Mouse (Mus musculus) left cerebral cortex, postnatal 25 days (tissue): ENCODE results near the gene Mastl. TPM values are rescaled to one million over a fixed set of nuclear protein-coding genes. Genes with fewer than 3 reads are reported as not detected.

Experiments
- DNase-seq, 2 experiments: peaks; one replicate each; pipeline ENCODE4 v3.0.0; 2022; ENCODE audit warnings: low spot score in 2 of 2, mixed read lengths in 1 of 2
- intact Hi-C: fragments of 180-260 bp; cut with DNase I; formaldehyde crosslinking; loops from one replicate; pipeline ENCODE4 v1.15.1; 2025
- total RNA-seq, 2 experiments: library from RNA; stranded (reverse); gene quantifications; 2 replicates each; pipeline ENCODE4 v1.2.3; 2021

Gene Mastl
- total RNA-seq: under 1 TPM; 0.69 to 0.89 TPM

DNA sequence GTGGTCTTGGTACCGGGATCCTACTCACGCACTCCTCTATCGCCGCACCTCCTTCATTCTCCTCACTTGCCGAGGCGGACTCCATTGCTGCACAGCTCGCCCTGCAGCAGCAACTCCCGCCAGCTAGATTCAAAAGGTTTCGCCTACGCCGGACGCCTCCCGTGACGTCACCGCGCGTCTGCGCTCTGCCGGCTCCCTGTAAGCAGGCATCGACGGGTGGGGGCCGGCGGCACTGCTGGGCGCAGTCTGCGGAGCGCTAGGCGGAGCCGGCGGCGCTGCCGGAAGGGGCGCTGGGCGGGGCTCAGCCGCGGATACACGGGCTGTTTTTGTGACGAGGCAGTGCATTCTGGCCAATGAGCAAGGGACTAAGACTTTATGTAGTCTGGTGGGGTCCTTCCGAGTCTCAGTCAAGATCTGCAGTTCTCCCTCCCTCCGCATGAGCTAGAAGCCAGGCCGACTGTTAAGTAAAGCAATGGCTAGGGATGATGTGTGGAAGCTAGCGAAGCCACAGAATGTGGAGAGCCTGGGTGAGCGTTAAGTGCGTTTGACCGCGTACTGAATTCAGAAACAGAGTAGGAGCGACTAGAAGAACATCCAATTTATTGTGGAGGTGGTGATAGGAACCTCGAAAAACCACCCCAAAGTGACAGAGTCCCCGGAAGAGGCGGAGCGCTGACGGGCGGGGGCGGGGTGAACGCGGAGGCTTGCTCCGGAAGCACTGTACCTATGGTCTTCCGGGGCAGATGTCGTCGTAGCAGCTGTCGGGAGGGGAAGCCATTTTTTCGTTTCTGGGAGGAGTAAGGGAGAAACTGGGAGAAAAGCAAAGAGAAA is at the start of gene Mastl, which contains the start of gene Yme1l1:
Mastl (minus strand) TSS at position 248 of the 831 bp plus-strand sequence.
Yme1l1 (plus strand) TSS at position 593 of the 831 bp plus-strand sequence.
- intact Hi-C loops: loop anchor here (1.0 to 2.0 kb wide), 2 partner anchors 88 to 261 kb away; partner anchors contain the start of genes Acbd5 and Pdss1
- DNase-seq: peak; percentile 99

DNA sequence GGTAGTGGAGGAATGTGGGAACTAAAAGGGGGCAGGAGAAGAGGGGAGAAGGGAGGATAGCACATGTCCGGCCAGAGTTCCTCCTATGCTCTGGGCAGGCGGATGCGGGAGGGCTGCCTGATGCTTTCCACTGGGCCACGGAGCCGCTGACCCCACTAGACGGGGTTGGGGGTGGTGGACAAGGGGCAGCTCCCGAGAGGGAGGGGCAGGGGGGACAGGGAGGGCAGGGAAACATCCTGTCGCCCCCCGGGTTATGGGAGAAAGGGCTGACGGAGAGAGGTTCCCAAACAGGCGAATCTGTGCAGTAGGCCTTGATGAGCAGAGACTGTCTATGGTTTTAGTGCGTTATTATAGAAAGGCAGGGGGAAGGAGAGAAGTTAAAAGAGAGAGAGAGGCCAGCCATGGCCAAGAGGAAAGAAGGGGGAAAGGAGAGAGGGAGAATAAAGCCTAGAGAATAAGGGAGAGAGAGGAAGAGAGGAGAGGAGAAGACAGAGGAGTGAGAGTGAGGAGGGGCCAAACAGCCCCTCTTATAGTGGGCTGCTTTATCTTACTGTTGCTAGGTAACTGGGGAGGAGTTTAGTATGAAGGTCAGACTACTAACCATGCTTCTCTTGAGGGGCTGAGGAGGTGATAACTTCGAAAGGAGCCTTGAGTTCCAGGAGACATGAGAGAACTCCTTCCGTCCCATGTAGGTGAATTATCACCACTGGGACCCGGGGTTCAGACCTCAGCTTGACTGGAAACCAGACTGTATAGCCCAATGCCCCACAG is 47.3 kb upstream of the Mastl start:
- intact Hi-C loops: no loop called here

DNA sequence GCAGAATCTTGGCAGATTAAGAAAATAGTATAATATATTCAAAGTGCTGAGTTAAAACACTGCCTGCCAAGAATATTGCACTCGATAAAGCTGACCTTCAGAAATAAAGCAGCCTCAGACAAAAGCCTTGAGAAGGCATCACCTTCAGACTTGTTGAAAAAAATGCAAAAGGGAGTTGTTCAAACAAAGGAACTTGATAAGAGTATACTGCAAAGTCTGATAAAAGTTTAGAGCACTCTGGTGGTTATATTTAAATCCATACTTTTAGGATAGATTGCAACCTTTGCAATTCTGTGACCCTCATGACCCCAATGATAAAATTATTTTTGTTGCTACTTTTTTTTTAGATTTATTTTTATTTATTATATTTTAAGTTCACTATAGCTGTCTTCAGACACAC is 45.2 kb upstream of the Mastl start:
- DNase-seq: no peak
- intact Hi-C loops: no loop called here

More for the DNA sequence above, 47.3 kb upstream of the Mastl start:
- DNase-seq: no peak

DNA sequence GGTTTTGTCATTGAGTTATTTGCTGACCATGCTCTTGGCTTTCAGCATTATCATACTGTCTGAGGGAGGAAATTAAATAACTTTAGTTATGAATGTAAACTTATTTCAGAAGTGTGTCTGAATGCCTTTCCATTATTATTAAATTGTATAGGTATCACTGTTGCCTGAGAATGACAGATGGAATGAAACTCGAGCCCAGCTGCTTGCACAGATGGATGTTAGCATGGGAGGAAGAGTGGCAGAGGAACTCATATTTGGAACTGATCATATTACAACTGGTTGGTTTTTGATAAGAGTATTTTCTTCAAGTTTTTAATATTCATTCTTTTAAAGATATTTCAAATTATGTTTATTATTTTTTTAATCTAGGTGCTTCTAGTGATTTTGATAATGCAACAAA is 38.5 kb upstream of the Mastl start:
- intact Hi-C loops: loop anchor here (10.0 kb wide), 1 partner anchor 320 kb away; no protein-coding TSS in a partner anchor
- no peak for DNase-seq

DNA sequence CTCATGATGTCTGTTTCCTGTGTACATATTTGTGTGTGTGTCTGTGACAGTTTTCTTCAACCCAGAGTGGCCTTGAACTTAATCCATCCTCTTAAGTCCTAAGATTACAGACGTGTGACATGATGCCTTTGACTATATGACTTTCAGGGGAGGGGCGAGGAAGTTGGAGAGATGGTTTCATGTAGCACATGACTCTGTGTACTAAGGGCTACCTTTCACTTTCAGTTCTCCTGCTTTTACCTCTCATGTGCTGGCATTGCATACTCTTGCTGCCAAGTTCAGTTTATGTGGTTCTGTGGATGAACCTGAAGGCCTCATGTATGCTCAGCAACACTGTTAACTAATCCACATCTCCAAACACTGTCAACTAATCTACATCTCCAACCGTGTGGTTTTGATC is 16.5 kb upstream of the Mastl start:
- no peak for DNase-seq
- intact Hi-C loops: no loop called here

DNA sequence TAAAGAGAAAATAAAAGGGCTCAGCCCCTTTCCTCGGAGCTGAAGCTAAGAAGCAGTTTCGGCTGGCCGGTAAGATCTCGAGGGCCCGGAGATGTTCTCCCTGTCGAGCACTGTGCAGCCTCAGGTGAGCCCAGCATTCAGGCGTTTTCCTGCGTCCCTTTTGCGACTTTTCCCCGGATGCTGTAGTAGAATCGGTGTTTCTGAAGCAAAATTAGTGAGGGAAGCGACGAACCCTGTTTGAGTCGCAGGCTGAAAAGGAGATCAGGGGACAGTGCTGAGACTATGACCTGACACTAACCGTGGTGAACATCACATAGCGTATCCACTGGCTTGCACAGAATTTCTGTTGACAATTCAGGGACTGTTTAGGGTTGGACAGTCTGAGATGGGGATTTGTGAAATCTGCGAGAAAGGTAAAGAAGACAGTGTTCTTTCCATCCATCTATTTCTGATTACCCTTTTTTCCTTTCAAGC is 821 bp upstream of the Mastl start:
- DNase-seq: peak in 1 of 2 experiments; percentile 58
- intact Hi-C loops: loop anchor here (1.0 to 2.0 kb wide), 2 partner anchors 88 to 262 kb away; partner anchors contain the start of genes Acbd5 and Pdss1

DNA sequence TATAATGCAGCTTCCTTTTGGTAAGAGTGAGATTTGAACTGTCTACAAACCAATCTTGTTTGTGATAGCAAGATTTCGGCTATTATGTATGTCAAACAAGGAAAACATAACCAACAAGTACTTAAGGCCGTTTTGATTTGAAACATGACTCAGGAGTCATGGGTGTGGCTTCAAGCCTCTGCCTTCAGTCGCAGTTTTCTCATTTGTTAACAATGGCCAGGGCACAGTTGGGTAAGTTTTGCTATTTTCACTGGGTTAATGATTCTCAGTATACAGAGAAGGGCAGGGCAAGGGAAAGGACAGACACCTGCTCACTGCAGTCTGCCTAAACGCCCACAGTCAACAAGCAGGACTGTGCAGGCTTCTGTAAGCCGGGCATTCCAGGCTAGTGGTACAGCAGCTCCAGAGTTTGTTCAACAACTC is 614 bp downstream of the Mastl start:
- DNase-seq: no peak
- intact Hi-C loops: no loop called here

DNA sequence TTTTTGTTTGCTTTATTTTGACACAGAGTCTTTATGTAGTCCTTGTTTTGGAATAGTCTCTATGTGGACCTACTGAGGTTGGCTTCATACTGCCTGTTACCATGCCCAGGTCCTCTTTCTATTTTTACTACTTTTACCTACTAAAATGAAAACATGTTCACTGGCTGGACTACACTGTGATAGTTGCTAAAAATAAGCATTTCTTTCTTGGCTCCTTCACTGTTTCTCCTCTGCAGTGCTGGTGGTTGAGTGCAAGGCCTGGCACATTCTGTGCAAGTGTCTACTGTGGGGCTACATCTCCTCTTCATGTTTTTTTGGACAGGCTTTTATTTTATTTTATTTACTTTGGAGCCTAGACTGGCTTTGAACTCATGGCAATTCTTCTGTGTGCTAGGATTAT is 36.3 kb downstream of the Mastl start:
- intact Hi-C loops: no loop called here
- no peak for DNase-seq

DNA sequence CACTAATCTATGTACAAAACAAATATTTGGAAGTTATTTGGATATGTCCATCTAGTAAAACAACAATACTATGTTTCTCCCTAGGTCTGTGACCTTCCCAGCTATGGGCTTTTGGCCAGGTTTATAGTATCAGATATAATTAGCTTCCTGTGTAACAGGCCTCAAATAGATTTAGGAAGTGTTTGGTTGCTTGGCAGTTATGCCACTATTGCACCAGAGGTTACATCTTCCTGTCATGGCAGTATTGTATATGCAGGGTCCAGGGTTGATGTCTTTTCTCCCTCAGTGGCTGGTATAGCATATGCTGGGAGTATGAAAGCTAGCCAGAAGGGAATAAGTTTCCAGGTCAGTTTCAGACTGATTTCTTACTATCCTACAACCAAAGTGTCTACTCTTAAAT is 53.6 kb downstream of the Mastl start:
- intact Hi-C loops: no loop called here
- no peak for DNase-seq

DNA sequence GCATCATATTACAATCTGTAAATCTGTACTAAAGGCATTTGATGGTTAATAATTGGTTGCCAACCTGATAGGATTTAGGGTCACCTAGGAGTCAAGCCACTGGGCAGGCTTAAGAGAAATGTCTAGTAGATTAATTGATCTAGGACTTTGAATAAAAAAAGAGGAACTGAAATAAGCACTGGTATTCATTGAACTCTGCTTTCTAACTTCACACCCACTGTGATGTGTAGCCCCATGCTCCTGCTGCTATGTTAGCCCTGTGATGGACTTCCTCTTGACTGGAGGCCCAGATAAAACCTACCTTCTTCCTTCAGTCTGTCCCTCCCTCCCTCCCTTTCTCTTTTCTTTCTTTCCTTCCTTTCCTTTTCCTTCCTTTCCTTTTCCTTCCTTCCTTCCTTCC is 58.8 kb downstream of the Mastl start:
- no peak for DNase-seq
- intact Hi-C loops: no loop called here

DNA sequence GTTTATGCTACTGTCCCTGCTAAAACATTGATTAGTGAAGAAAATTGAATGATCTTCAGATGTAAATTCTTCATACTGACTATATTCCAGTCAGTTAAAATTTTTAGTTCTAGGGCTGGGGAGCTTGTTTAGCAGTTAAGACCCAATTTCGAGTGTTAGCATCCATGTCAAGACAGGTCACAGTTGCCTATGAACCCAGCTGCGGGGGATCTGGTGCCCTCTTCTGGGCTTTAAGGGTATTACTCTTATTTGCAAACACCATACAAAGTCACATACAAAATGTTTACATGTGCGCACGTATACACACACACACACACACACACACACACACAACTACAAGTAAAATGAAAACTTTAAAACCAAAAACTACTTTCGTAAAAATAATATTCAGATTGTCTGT is 63.6 kb downstream of the Mastl start:
- intact Hi-C loops: no loop called here
- peak; percentile 16 to 17 for DNase-seq

DNA sequence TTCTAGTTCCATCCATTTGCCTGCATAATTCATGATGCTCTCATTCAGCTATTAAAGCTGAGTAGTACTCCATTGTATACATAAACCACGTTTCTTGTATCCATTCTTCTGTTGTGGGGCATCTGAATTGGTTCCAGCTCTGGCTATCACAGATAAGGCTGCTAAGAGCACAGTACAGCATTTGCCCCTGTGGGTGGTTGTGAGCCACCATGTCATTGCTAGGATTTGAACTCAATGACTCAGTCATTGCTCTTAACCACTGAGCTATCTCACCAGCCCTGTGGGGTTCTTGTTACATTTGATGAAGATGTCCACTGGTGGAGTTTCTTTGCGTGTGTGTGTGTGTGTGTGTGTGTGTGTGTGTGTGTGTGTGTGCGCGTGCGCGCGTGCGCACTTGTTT is 71.3 kb downstream of the Mastl start:
- intact Hi-C loops: no loop called here

DNA sequence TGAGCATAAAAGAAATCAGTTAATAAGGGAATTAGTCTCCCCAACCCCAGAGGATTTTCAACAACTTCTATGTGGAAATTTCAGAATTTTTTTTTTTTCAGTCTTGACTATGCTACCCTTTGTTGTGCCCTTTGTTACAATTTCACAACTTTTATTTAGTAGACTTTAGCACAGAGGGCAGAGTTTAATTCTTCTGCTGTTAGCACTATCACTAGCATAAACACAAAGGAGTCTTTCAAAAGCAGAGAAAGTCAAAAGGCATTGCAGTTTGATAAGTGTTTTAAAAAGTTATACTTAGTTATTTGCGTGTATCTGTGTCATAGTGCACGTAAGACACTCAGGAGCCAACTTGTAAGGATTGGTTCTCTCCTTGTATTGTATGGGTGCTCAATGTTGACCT is 77.2 kb downstream of the Mastl start:
- DNase-seq: no peak
- intact Hi-C loops: no loop called here

More for the DNA sequence above, 71.3 kb downstream of the Mastl start:
- DNase-seq: no peak

DNA sequence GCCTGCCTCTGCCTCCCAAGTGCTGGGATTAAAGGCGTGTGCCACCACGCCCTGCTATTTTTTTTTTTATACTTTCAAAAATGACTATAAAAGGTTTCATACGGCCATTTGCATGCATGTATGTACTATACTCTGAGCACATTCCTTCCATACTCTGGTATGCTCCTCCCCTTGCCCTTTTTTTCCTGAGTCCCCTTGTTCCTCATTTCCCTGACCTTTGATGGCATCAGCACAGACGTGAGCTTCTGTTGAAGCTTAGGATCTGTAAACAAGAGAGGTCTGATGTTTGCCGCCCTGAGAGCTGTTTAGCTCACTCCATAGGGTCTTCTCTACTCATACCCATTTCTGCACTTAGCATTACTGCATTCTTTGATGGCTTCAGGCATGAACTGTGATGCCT is 78.1 kb downstream of the Mastl start:
- intact Hi-C loops: no loop called here

DNA sequence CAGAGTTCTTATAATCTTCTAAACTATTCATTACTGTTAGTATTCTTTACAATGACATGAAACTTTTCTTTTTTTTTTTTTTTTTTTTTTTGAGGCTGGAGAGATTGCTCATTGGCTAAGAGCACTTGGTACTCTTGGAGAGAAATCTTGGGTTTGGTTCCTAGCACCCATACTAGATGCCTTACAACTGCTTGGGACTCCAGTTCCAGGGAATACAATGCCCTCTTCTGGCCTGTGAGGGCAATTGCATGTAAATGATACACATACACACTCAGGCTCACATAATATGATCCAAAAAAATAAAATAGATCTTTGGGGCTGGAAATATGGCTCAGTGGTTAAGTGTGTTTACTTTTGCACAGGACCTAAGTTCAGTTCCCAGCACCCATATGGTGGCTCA is 79.0 kb downstream of the Mastl start:
- no peak for DNase-seq
- intact Hi-C loops: no loop called here

More for the DNA sequence above, 78.1 kb downstream of the Mastl start:
- DNase-seq: no peak

DNA sequence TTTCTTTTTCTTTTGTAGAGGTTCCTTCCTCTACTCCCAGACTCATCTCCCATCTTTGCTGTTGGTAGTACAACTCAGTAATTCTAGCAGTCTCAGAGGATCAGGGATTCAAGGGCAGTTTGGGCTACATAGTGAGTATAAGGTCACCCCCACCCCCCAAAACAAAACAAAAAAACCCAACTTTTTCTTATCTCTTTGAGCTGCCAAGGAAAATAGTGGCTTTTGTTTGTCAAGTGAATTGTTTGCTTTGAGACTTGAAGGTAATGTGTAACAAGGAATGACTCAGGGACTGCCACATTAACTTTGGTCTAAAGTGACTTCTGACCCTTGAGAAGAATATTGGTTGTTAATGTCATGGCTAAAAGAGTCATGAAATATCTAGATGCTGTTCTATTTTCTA is 80.0 kb downstream of the Mastl start:
- DNase-seq: no peak
- intact Hi-C loops: no loop called here

DNA sequence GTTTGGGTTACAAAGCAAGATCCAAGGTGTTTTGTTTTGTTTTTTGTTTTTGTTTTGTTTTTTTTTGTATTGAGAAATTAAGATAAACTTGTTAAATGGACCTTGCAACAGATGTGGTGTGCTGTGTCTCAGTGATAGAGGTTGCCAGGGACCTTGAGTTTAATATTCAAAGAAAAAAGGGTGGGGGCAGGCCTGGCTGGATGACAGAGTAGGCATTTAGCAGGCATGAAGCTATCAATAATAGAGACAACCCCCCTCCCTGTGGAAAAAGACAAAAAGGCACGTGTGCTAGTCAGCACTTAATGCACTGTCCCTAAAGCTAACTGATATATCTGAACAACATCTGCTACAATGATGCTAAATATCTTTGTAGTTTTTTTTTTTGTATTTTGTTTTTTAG is 84.4 kb downstream of the Mastl start:
- intact Hi-C loops: no loop called here
- no peak for DNase-seq

DNA sequence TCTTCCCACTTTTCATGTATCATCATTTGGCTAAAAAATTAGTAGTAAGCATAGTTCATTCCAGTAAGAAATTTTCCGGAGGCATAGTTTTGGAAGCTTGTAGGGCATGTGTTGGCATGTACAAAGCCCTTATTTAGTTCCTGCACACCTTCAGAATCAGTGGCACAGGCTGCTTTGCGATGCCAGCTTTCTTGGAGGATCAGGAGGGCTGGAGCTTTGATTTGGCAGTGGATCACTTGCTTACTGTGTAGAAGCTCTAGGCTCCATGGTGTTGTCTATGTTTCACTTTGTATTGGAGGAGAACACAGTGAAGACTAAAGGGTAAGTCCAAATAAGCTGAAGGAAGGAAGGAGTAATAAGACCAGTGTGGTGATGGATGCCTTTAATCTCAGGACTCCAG is 85.3 kb downstream of the Mastl start:
- intact Hi-C loops: no loop called here
- no peak for DNase-seq

DNA sequence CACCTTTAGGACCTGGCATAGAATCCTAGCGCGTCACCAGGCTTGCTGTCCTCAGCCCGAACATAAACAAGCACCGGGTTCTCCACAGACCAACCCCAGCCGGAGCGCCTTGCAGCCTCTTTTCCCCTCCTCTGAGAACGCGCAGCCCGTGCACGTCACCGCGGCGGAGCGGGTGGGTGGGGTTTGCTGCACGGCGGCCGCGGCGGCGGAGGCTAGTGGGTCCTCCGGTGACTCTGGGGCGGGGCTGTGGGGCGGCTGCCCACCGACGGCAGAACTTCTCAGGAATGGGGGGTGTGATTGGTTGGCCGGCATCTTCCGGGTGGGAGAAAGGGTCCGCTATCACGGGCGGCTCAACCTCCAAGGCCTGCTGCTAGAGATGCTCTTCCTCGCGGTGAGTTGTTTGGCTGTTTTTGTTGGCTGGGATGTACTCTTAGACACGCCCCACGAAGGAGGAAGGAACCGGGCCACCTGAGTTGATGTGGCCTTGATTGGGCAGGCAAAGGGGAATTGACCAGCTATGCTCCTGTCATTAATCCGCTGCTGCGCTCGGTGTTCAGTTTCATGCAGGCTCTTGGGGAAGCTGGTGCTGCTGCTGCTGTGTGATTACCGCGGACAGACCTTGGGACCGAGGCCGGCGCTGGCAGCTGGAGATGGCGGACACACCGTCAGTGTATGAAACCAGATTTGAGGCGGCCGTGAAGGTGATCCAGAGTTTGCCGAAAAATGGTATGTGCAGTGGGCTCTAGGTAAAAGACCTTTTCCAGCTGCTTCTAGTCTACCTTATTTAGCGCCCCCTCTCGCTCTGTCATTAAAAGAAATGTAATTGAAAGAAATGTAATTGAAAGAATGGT is 86.7 kb downstream of the Mastl start:
- DNase-seq: peak; percentile 94 to 97
- intact Hi-C loops: loop anchor here (1.0 to 5.0 kb wide), 4 partner anchors 29 to 174 kb away; partner anchors contain the start of genes Abi1, Mastl, Pdss1 and Yme1l1
